Mouse (Mus musculus): Measurements from ENCODE around the gene Slc11a1.
"Not testable (repeated sequence)": the region's sequence is repeated elsewhere in the genome, so short reads cannot be mapped to it uniquely, and the experiment has no call there.

The Slc11a1 gene

DNA sequence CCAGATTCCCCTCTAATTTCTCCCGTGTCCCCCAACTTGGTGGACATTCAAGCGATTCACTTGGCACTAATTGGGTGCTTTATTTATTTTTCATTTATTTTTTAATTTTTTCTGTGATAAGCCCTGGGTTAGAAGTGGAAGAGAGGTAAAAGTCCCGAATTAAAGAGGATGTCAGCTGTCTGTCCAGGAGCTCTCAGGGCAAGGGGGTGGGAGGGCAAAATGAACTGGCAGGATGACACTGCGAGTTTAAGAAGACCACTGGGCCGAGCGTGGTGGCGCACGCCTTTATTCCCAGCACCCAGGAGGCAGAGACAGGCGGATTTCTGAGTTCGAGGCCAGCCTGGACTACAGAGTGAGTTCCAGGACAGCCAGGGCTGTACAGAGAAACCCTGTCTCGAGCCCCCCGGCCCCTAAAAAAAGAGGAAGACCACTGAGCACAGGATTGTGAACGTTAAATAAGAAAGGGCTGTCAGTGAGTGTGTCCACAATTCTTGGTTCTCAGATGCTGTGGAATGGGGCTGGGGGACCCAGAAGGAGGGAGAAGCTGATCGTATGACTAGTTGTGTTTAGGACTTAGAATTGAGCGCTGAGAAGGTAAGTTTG is 12.5 kb downstream of the Slc11a1 start:
- DNase-seq (ENCODE audit: low spot score): no peak

DNA sequence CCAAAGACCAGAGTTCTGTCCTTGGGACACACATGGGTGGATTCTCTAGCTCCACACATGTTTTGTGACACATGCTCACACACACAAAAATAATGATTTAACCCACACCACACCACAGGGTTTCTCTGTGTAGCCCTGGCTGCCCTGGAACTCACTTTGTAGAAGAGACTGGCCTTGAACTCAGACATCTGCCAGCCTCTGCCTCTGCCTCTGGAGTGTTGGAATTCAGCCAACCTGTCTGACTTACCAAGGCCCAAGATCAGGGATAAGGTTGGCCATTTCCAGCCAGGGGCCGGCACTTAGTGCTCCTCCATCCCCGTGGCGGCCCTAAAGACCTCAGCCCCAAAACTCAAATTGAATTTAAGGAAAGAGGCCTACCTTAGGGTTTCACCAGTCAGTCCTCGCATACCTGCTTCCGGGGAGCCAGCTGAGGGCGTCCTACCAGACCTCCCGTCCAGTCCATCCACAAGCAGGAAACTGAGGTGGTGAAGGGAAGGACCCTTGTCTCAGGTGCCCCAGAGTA is 13.5 kb downstream of the Slc11a1 start:
- no peak for DNase-seq (ENCODE audit: low spot score)

DNA sequence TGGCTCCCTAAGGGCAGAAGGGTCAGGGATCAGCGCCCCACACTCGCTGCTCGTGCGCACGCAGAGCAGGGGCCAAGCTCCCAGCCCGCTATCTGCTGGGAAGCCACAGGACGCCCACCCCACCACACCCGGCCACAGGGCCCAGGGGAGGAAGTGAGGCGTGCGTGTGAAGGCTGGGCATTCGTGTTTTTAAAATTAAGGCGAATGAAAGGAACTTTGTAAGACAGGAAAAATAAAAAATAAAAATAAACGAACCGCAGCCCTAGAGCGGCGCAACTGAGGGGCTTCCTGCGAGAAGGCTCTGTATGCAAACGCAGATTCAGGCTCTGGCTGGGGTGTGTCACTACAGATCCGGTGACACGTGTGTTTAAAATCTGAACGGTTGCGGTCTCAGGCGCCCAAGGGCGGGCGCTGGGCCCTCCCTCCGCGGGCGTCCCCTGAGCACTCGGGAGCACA is 14.9 kb downstream of the Slc11a1 start:
- no peak for DNase-seq (ENCODE audit: low spot score)

DNA sequence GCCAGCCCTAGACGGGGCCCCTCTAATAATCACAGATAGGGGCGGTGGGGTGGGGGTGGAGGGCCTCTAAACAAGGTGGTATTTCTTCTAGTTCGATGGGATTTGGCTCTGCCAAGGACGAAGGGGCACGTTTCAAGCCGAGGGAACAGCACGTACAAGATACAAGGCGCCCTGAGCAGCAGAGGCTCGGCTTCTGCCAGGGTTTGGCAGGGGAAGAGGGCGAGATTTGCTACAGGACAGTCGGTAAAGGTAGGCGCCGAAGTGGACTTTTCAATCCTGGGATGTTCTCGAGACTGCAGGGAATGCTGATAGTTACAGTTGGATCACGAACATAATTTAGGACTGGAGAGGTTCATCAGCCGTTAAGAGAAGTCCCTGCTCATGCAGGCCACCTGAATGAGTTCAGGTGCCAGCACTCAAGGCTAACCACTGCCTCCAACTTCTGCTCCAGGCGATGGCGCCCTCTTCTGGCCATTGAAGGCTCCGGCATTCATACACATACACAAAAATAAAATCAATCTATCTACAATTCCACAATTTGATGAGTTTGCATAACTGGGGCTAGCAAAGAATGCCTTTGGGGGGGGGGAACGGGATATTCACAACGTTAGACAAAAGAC is 15.4 kb downstream of the Slc11a1 start:
- DNase-seq (ENCODE audit: low spot score): peak; percentile 62

DNA sequence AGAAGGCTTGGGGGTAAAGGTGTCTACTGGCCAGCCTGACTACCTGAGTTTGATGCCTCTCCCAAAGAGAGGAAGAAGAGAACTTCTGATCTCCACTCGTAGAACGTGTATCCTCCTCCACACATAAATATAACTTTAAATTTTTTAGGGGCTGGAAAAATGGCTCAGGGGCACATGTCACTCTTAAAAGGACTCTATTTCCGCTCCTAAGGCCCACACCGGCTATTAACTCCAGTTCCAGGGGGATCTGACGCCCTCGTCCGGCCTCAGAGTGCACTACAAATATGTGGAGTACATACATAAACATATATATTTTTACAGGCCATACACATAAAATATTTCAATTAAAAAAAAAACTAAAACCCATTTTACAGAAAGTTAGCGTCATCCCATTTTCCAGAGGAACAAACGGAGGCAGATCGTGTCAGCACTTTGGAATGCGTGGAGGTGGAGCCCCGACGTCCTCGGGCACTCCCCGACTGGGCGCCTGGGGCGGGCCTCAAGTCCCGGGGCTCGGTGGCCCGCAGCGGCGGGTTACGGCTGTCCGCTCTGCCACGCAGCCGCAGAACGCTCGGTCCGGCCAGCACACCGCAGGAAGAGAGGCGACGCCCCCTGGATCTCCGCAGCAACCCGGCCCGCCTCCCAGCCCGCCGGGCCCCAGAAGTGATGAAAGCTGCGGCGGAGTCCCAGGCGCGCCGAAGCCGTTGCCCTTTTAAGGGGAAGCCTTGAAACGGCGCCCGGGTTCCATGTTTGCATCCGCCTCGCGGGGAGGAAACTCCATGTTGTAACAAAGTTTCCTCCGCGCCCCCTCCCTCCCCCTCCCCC is 16.1 kb downstream of the Slc11a1 start, which contains the start of gene Ctdsp1:
Ctdsp1 (plus strand) TSS at position 586 of the 825 bp plus-strand sequence.
- DNase-seq (ENCODE audit: low spot score): peak; percentile 94

DNA sequence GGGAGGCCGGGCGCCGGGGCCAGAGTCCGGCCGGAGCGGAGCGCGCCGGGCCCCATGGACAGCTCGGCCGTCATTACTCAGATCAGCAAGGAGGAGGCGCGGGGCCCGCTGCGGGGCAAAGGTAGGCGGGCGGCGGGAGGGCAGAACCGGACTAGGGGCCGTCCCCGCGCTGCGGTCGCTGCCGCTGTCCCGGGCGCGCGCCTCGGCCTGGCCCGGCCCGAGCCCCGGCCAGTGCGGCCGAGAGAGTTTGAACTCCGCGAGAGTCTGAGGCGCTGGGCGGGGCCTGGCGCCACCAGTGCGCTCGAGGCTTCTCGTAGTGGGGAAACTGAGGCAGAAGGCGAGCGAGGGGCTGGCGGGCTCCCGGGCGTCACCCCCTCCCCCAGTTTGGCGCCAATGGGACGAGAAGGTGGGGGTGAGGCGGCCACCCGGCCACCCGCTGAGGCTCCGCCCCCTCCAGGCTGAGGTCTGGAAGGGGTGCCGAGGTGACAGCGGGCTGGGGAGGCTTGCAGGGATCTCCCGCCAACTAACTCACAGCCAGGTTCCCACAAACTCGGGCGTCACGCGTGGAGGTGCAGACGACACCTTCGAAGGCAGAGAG is 16.9 kb downstream of the Slc11a1 start:
- peak; percentile 72 for DNase-seq (ENCODE audit: low spot score)

DNA sequence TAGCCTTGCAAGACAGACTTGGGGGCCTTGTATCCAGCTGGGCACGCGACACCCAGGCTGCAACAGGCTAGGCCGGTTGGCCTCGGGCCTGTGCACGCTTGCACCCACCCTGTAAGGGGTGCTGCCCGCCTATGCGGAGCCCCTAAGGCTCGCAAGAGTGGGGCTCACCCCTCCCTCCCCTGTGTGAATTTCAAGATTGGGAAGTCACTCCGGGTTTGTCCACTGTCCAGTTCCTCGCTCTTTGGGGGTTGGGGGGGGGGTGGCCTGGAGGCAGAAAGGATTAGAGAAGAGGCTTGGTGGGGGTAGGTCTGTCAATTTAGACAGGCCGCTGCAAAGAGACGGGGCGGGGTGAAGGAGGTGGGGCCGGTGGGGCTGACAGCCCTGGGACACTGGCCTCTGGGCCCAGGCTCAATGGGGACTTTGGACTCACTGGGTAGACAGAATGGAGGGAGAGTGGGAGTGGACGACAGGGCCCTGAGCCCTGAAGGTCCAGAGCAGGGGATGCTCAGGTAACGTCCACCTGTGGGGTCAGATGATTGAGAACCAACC is 17.5 kb downstream of the Slc11a1 start:
- DNase-seq (ENCODE audit: low spot score): no peak

DNA sequence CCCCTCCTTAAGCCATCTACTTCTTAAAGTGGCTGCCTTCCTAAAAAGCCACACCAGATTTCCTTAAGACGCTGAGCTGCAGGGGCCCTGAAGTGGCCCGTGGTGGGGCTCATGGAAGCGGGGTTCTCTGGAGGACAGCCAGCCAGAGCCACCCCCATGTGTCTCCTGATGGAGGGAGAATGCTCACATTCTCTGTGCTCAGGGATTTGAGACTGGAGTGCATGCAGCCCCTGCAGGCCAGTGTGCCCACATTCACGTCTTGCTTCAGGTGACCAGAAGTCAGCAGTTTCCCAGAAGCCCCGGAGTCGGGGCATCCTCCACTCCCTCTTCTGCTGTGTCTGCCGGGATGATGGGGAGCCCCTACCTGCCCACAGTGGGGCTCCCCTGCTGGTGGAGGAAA is 18.0 kb downstream of the Slc11a1 start:
- DNase-seq (ENCODE audit: low spot score): no peak

DNA sequence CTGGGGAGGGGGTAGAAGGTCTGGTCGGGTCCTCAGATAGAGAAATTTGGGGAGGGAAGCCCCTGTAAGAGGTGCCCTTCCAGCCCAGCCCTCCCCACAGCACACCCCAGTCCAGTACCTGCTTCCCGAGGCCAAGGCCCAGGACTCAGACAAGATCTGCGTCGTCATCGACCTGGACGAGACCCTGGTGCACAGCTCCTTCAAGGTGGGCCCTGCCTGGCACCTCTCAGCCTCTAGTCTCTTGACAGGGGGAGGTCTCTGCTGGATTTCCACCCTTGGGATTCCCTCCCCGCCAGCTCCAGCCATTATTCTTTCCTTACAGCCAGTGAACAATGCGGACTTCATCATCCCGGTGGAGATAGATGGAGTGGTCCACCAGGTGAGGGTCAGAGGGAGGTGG is 18.7 kb downstream of the Slc11a1 start:
- no peak for DNase-seq (ENCODE audit: low spot score)

DNA sequence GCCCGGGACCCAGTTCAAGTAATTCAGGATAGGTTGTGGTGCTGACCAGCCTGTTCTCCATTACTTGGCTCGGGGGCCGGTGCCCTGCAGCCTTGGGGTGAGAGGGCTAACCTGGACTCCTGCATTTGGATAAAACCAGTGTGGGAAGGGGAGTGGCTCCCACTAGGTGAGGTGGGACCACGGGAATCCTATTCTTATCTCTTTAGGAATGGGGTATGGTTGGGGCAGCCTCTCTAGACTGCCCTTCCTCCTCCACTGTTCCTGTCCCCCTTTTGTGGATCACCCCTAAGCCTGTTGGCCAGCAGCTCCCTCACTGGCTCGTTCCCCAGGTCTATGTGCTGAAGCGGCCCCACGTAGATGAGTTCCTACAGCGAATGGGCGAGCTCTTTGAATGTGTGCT is 19.3 kb downstream of the Slc11a1 start:
- DNase-seq (ENCODE audit: low spot score): no peak

DNA sequence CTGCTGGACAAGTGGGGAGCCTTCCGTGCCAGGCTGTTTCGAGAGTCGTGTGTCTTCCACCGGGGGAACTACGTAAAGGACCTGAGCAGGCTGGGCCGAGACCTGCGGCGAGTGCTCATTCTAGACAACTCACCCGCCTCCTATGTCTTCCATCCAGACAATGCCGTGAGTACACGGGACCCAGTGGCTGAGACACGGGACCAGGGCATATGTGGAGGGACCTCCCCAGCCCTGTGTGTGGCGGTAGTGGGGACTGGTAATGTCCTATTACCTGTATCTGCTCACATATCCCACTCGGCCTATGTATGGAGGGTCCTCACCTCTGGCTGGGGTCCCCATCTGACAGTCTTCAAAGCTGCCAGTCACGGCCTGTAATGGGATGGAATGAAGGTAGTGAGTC is 19.9 kb downstream of the Slc11a1 start:
- no peak for DNase-seq (ENCODE audit: low spot score)

DNA sequence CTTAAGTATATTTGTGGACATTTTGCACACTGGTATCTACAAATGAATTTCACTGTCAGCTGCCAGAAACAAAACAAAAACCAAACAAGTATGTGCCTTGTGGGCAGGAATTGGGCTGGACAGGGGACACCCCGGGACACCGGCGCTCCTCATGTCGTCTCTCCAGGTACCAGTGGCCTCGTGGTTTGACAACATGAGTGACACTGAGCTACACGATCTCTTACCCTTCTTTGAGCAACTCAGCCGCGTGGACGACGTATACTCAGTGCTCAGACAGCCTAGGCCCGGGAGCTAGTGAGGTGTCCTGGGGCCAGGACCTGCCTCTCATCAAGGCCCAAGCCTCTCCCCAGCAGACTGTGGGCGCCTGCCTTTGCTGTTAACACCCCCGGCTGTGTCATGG is 20.3 kb downstream of the Slc11a1 start:
- no peak for DNase-seq (ENCODE audit: low spot score)

DNA sequence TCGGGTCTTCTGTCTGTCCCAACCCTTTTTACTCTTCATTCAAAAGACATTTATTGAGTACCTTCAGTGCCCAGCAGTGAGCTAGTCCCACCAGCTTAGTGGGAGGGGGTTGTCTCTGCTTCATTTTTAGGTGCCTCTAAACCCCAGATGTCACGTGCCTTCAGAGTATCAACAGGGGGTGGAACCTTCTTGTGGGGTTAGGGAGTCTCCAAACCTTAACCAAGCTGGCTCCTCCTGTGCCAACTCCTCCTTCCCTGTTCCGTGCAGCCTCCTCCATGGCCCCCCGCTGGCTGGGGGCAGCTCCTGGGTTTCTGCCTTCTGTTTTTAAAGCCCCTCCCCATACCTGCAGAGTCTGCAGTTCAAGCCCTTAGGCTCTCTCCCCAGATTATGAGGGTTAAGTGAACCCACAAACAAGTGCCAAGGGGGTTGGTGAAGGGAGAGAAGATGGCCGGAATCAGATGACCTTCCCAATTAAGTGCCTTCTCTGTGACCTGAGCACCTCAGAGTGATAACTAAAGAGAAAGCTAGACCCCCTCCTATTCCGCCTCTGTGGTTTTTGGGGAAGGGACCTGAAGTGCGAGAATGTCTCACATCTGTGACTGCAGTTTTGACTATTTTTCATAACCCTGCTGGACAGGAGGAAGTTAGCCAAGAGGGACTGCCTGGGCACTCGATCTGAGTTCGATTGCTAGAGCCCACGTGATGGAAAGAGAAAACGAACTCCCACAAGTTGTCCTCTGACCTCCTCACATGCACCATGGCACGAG is 21.6 kb downstream of the Slc11a1 start:
- DNase-seq (ENCODE audit: low spot score): not testable (repeated sequence)

DNA sequence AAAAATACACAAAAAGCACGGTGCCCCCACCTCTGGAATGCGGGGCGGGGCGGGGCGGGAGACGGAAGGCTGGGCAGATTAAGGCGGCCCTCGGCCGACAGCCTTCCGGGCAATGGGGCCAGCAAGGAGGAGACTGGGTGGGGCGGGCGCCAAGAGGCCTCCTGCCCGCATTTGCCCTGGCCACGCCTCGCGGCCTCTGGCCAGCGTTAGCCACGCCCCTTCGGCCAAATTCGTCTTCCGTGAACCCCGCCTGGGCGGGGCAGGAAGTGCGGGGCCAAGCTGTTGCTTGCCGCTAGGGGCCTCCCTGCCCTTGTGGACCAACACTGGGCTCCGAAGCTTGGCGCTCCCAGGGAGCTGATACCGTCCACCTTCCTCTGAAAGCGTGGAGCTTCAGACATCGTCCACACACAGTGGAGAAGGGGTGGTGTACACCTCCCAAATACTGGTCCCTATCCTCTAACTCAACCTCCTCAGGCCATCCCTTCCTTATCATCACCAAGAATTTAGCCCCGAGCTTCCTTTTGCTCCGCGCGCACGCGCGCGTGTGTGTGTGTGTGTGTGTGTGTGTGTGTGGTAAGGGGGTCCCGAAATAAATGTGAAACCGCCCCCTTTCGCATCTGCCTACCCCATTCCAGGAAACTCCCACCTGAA is 22.4 kb downstream of the Slc11a1 start:
- peak; percentile 99 for DNase-seq (ENCODE audit: low spot score)

DNA sequence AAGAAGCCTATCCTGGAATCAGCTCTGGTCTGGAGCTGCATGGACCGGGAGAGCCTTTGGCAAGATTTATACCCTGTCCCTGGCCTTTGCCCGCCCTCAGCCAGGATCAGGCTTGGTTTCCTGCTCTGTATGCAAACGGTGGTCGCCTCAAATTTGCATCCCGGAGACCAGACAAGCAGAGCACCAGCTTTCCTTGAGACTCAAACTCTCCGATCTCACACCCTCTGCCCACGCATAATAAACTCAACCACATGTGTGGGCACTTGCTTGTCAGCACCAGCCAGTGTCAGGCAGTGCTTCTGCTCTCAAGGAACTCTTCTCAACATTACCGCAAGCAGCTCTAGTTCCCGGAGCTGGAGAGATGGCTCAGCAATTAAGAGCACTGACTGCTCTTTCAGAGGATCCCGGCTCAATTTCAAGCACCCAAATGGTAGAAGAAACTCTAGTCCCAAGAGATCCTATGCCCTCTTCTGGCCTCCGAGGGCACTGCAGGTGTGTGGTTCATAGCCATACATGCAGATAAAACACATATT is 23.0 kb downstream of the Slc11a1 start:
- peak; percentile 65 for DNase-seq (ENCODE audit: low spot score)

DNA sequence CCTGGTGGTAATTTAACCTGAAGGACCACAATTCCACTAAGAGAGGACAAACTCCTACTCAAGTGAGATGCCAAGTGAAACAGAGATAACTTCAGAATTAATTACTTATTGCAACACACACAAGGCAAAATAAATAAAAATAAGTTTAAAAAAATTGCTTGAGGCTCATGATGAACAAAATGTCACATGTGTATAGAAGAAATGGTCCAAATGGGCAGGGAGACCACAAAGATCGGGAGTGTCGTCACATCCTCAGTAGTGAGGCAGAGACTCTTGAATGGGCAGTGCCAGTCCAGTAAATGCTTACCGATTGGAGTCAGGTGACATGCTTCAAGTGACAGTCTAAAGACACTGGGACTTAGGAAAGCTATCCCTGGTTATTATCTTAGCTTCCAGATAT is 25.5 kb downstream of the Slc11a1 start:
- DNase-seq (ENCODE audit: low spot score): no peak

DNA sequence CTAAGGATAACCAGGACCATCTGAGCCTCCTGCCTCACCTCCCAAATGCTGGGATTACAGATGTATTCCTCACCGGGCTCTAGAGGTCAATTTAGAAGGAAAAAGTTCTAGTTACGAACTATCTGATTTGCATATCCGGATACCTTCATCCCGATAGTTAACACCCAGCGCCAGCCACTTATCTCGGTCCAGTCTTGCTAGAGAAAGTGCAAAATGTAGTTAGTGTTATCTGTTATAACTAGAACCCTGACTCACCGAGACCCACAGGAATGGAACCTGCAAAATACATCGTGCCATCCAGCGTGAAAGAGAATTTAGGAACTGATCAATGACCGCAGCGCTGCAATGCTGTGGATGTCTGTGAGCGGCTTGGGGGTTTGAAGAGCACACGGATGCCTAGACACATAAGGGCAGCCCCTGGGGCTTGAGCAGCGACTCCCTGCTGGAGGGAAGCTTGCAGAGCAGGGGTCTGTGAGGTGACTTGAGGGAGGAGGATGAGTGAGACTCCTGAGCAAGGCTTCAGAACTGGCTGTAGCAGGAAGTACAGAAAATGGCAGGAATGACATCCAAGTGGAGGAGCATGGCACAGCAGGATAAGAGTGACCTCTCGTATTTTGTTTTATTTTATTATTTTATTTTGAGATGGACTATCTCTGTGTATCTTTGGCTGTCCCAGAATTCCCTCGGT is 26.2 kb downstream of the Slc11a1 start:
- DNase-seq (ENCODE audit: low spot score): no peak

DNA sequence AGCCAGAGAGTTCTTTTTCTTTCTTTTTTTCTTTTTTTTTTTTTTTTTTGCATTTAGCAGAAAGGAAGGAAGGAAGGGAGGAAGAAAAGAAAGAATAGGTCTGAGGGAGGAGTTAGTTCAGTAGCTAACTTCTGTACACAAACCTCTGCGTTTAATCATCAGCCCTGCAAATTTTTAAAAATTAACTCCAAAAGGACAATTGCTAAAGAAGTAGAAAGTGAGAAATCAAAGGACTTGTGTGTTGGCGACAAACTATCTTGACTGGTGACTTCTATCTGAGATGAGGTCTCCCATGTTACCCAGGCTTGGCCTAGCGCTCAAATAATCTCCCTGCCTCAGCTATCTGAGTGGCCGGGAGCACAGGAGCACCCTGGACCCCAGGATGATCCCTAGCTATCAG is 29.2 kb downstream of the Slc11a1 start:
- DNase-seq (ENCODE audit: low spot score): no peak

DNA sequence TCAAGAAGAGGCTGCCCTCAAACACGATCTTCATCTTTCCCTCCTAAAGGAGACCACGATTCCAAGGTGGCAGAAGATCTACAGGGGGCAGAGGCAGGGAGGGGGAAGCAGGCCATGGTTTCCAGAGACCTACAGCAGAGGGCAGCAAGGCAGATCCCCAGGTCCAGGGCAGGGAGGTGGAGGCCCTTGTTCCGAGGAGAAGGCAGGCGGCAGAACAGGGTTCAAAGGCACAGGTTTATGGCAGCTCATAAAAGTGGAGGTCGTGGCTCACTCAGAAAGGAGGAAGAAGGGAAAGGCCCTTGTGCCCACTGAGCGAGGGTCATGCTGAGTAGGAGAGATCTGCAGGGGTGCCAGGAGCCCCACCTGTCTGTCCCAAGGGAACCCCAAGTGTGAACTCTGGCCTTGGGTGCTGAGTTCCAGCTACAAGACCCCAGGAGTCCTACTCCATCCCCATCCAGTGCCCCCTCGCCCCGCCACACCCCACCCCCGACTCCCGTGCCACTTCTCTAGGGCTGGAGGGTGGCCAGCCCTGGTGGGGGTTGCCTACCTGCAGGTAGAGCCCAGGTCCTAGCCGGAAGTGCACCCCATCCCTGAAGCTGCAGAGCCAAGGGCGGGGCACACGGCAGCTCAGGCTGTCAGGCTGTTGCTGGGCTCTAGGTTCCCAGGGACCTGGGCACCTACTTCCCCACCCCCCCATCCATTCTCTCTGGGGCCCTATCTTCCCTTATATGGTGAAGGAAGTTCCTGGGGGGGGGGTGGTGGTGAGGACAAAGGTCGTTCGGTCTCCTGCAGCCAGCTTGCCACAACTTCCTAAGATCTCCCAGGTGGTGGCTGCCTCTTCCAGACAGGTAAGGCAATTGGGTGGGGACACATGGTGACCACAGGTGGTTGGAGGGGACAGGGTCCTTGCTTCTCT is 33.9 kb downstream of the Slc11a1 start, which contains the start of gene Vil1:
Vil1 (plus strand) TSS at position 788 of the 916 bp plus-strand sequence.
- DNase-seq (ENCODE audit: low spot score): no peak
